Mouse (Mus musculus) left cerebral cortex, postnatal 14 days (tissue): ENCODE data around the gene Cnot10. TPM values are rescaled to one million over a fixed set of nuclear protein-coding genes. Genes with fewer than 3 reads are reported as not detected.

Source experiments
- DNase-seq, 2 experiments: peaks; one replicate each; pipeline ENCODE4 v3.0.0; 2021 to 2022; ENCODE audit warnings: low spot score in 2 of 2, mixed read lengths in 1 of 2
- intact Hi-C: fragments of 180-260 bp; cut with DNase I; formaldehyde crosslinking; loops from one replicate; pipeline ENCODE4 v1.15.1; 2025
- total RNA-seq, 2 experiments: library from RNA; stranded (reverse); gene quantifications; 2 replicates each; pipeline ENCODE4 v1.2.3; 2021

Gene Cnot10
- total RNA-seq, 2 experiments from 2014 or later, result 49.7 to 50.5 TPM

GRCm38 (mm10) chr9:114603876-114604540 lies 36.0 kb downstream of the Cnot10 start:
- intact Hi-C loops, result no loop called here
- no peak for DNase-seq

- intact Hi-C loops, result no loop called here
Observed at GRCm38 (mm10) chr9:114601096-114601495, 38.9 kb downstream of the Cnot10 start.

GRCm38 (mm10) chr9:114585017-114585345 lies 55.0 kb downstream of the Cnot10 start:
- intact Hi-C loops, result no loop called here
- DNase-seq, result no peak

More at GRCm38 (mm10) chr9:114601096-114601495, 38.9 kb downstream of the Cnot10 start:
- DNase-seq, result no peak

GRCm38 (mm10) chr9:114584183-114585016 lies 55.6 kb downstream of the Cnot10 start:
- DNase-seq, result no peak
- intact Hi-C loops, result loop anchor here (5.0 kb wide), 1 partner anchor 167 kb away; no protein-coding TSS in a partner anchor

- intact Hi-C loops, result loop anchor here (5.0 kb wide), 1 partner anchor 166 kb away; no protein-coding TSS in a partner anchor
- DNase-seq, result peak; percentile 56 to 64
Observed at GRCm38 (mm10) chr9:114583812-114584182, 56.2 kb downstream of the Cnot10 start.

- DNase-seq, result no peak
- intact Hi-C loops, result no loop called here
Observed at GRCm38 (mm10) chr9:114578646-114579045, 61.3 kb downstream of the Cnot10 start.

GRCm38 (mm10) chr9:114576001-114576400 lies 64.0 kb downstream of the Cnot10 start:
- intact Hi-C loops, result no loop called here
- no peak for DNase-seq

- intact Hi-C loops, result no loop called here
- no peak for DNase-seq
Observed at GRCm38 (mm10) chr9:114573528-114573927, 66.5 kb downstream of the Cnot10 start.

- intact Hi-C loops, result no loop called here
- DNase-seq, result no peak
Observed at GRCm38 (mm10) chr9:114568682-114569474, 71.1 kb downstream of the Cnot10 start.

GRCm38 (mm10) chr9:114564667-114565066 lies 75.3 kb downstream of the Cnot10 start:
- no peak for DNase-seq
- intact Hi-C loops, result no loop called here

GRCm38 (mm10) chr9:114563761-114564606 lies 76.0 kb downstream of the Cnot10 start, which contains the start of gene Trim71:
Trim71 (minus strand) TSS chr9:114564369.
- peak; percentile 11 to 30 for DNase-seq
- intact Hi-C loops, result no loop called here

- intact Hi-C loops, result no loop called here
- peak in 1 of 2 experiments; percentile 29 for DNase-seq
Observed at GRCm38 (mm10) chr9:114562919-114563751, 76.8 kb downstream of the Cnot10 start.

- no peak for DNase-seq
- intact Hi-C loops, result no loop called here
Observed at GRCm38 (mm10) chr9:114562031-114562918, 77.7 kb downstream of the Cnot10 start.

GRCm38 (mm10) chr9:114561671-114561971 lies 78.4 kb downstream of the Cnot10 start:
- DNase-seq, result no peak
- intact Hi-C loops, result no loop called here

- no peak for DNase-seq
- intact Hi-C loops, result no loop called here
Observed at GRCm38 (mm10) chr9:114560771-114561670, 79.0 kb downstream of the Cnot10 start.

GRCm38 (mm10) chr9:114560141-114560540 lies 79.8 kb downstream of the Cnot10 start:
- DNase-seq, result no peak
- intact Hi-C loops, result no loop called here
